Mouse (Mus musculus) adrenal gland, adult 18-20 months (tissue): ENCODE measurements at regions not wholly inside any gene's neighbourhood (a gene's known extent, or its start where the extent isn't known, plus 50 kb on each side); places are given as distances from the start of the nearest gene placed in this dataset.

Source experiments
- DNase-seq, 2 experiments: peaks; one replicate each; pipeline ENCODE4 v3.0.0; 2021 to 2022; ENCODE audit warnings: low spot score in 2 of 2

GRCm38 (mm10) chr15:52242890-52243289, 1641.8 kb upstream of the Gm7489 start:
- DNase-seq: no peak
